Mouse (Mus musculus): Measurements from ENCODE around the gene Kcnk13.

DNA sequence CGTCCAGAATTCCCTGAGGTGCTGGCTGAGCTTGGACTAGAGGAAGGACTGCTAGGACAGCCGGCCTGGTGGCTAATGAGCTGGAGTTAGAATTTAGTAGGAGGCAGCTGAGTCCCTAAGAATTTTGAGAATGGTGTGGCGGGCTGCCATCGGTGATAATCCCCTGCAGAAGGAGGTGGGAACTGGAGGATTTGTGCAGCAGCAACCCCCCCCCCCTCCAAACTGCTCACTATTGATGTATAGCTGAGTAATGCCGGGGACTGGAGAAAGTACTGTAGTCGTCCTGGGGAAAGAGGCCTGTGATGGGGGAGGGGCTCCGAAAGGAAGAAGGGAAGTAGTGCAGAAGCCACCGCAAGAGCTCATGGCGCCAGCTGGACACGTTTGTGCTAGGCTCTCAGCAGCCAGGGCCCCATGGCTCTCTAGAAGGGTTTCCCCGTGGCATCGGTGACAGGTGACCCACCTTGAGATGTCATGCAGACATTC lies 2.6 kb downstream of the Kcnk13 start:
- TF ChIP-seq POLR2A (IDR thresholded peaks at IDR 0.05; ENCODE audit: borderline replicate concordance, extremely low read depth, insufficient read depth, insufficient read length, poor library complexity, severe bottlenecking) (no peak), CTCF (IDR thresholded peaks at IDR 0.05; ENCODE audit: borderline replicate concordance, extremely low read depth, insufficient read depth, insufficient read length) (no peak)
